Comparison of ENCODE assay signal across 8 mouse cellular contexts in genomic region chr6:86669240-86669727, GRCm38 (mm10). TPM values are rescaled to one million over a fixed set of nuclear protein-coding genes. Genes with fewer than 3 reads are reported as not detected.
DNase-seq lines count a peak whose midpoint lies in the region; ATAC-seq lines count a peak whose summit lies in the region.

No protein-coding gene starts in this region.

- peak overlapping the region; percentile 62 for H3K4me3 ChIP-seq in intestine, embryonic 14.5 days (ENCODE audit: low read depth, low read length)

- H3K9me3 ChIP-seq in intestine, embryonic 14.5 days (ENCODE audit: control insufficient read depth, low read length) = no peaks in the 10 kb centered on the region

- H3K27me3 ChIP-seq in intestine, embryonic 14.5 days (replicated peaks; ENCODE audit: control insufficient read depth, insufficient read depth, low read length) = no peaks in the 10 kb centered on the region

- H3K4me1 ChIP-seq in intestine, embryonic 14.5 days (replicated peaks; ENCODE audit: control insufficient read depth, insufficient read depth, low read length) = peaks cover 18% of the 10 kb centered on the region

- peak; percentile 97 to 98 for DNase-seq in adrenal gland, adult 18-20 months (ENCODE audit: low spot score in 2 of 2)
- DNase-seq in embryo, embryonic 11 days = peak; percentile 100
- peak; percentile 100 for DNase-seq in gastrocnemius, postnatal 25 days
- peak; percentile 97 for DNase-seq in intestine, embryonic 14.5 days (ENCODE audit: low spot score)
- peak; percentile 100 for DNase-seq in left cerebral cortex, postnatal 14 days (ENCODE audit: low spot score in 2 of 2)
- peak; percentile 100 for DNase-seq in mesoderm, embryonic 11.5 days (ENCODE audit: low read depth, low spot score)
- peak; percentile 100 for DNase-seq in right cerebral cortex, postnatal 36 days (ENCODE audit: low spot score in 2 of 2)
- peak; percentile 100 for DNase-seq in yolk sac, embryonic 10.5 days (ENCODE audit: low spot score)

- ATAC-seq in intestine, embryonic 14.5 days (replicated peaks; ENCODE audit: low FRiP score, low TSS enrichment, low read depth) = peak; percentile 100

- peaks cover 34% of the 10 kb centered on the region for H3K36me3 ChIP-seq in intestine, embryonic 14.5 days (ENCODE audit: control insufficient read depth, insufficient read depth, low read length)

- intact Hi-C loops in left cerebral cortex, postnatal 14 days (cut with DNase I) = loop anchor here (5.0 to 10.0 kb wide), 2 partner anchors 197 to 234 kb away; partner anchors contain the start of gene C87436

- H3K4me2 ChIP-seq in intestine, embryonic 14.5 days (ENCODE audit: low read length) = peak overlapping the region; percentile 56

- under 1% methylated on average over 30 of the region's 37 CpGs for WGBS in intestine, embryonic 14.5 days

- H3K9ac ChIP-seq in intestine, embryonic 14.5 days (ENCODE audit: low read length) = peak overlapping the region; percentile 34

- peak overlapping the region; percentile 57; the same call in 1 of the 2 replicates for H3K27ac ChIP-seq in intestine, embryonic 14.5 days (ENCODE audit: low read depth)

RNA-seq across cellular contexts. Expression of gene Mxd1, which starts 0.3 kb away (rescaled TPM):
- 1 to 10 TPM; 7.2 to 7.5 TPM for total RNA-seq in adrenal gland, adult 18-20 months (2021)
- 1 to 10 TPM; 2.7 to 3.0 TPM for total RNA-seq in gastrocnemius, postnatal 25 days (2021)
- 9.4 and 10.3 TPM in 2 replicates for polyA plus RNA-seq in intestine, embryonic 14.5 days (2014; fragmentation: Nextera tagmentation; extraction: Ambion mirVana)
- total RNA-seq in left cerebral cortex, postnatal 14 days (2021) = 10 to 100 TPM; 21.5 to 21.6 TPM

RNA-seq across cellular contexts. Expression of gene Snrnp27, which starts 15.0 kb away (rescaled TPM):
- 10 to 100 TPM; 56.5 to 60.9 TPM for total RNA-seq in adrenal gland, adult 18-20 months (2021)
- 10 to 100 TPM; 73.4 to 74.7 TPM for total RNA-seq in gastrocnemius, postnatal 25 days (2021)
- polyA plus RNA-seq in intestine, embryonic 14.5 days (2014; fragmentation: Nextera tagmentation; extraction: Ambion mirVana) = 105 and 110 TPM in 2 replicates
- total RNA-seq in left cerebral cortex, postnatal 14 days (2021) = 10 to 100 TPM; 53.0 to 54.2 TPM

RNA-seq across cellular contexts. Expression of gene Asprv1, which starts 41.3 kb away (rescaled TPM):
- under 1 TPM in 1 of 2 experiments, not detected in 1; 0.32 TPM for total RNA-seq in adrenal gland, adult 18-20 months (2021)
- total RNA-seq in gastrocnemius, postnatal 25 days (2021) = not detected
- 0.26 and 0.69 TPM in 2 replicates for polyA plus RNA-seq in intestine, embryonic 14.5 days (2014; fragmentation: Nextera tagmentation; extraction: Ambion mirVana)
- 1 to 10 TPM; 1.5 to 1.7 TPM for total RNA-seq in left cerebral cortex, postnatal 14 days (2021)

Comparison
In these comparisons a context has a peak if more than half of its experiments do, and no peak if none do; other contexts are left out.
1. Peak in every context shown above with its lines: DNase-seq, ATAC-seq, H3K4me3 ChIP-seq and H3K27ac ChIP-seq.